Mouse (Mus musculus) G1E (cell line): ENCODE measurements around the gene Aplp1. TPM values are rescaled to one million over a fixed set of nuclear protein-coding genes. Genes with fewer than 3 reads are reported as not detected.

Experiments
- ATAC-seq: 2 replicates; pipeline ENCODE4 v1.8.0; 2016; ENCODE audit warnings: mild to moderate bottlenecking; ENCODE audit not compliant: insufficient number of reproducible peaks, poor library complexity, low FRiP score, severe bottlenecking; ENCODE audit errors: extremely low read depth
- DNase-seq: peaks from one replicate; pipeline ENCODE4 v3.0.0; 2012; ENCODE audit warnings: low spot score
- H3K27me3 ChIP-seq: 2 replicates; pipeline ENCODE4 v1.6.1; 2012; ENCODE audit warnings: mild to moderate bottlenecking, low read length, inconsistent platforms; ENCODE audit not compliant: insufficient read depth
- H3K36me3 ChIP-seq: replicated peaks from 2 replicates; pipeline ENCODE3; 2012; ENCODE audit warnings: mild to moderate bottlenecking, inconsistent platforms
- H3K4me1 ChIP-seq: 2 replicates; pipeline ENCODE4 v1.6.1; 2012; ENCODE audit warnings: low read depth, low read length, inconsistent platforms, mixed read lengths; ENCODE audit not compliant: insufficient read depth
- H3K4me3 ChIP-seq: 2 replicates; pipeline ENCODE4 v1.5.1; 2012; ENCODE audit warnings: low read depth, mild to moderate bottlenecking, inconsistent platforms, low read length, moderate library complexity, mixed read lengths
- H3K9me3 ChIP-seq: replicated peaks from 2 replicates; pipeline ENCODE4 v1.6.1; 2012; ENCODE audit warnings: inconsistent platforms
- CTCF ChIP-seq: IDR thresholded peaks from 2 replicates; pipeline ENCODE4 v1.5.1; 2012; ENCODE audit warnings: low read depth, low read length, inconsistent platforms, mixed read lengths
- GATA1 ChIP-seq: IDR thresholded peaks from 2 replicates; pipeline ENCODE4 v1.6.1; 2012; ENCODE audit warnings: borderline replicate concordance, low read length, inconsistent platforms, mixed read lengths
- GATA2 ChIP-seq: IDR thresholded peaks from 2 replicates; pipeline ENCODE4 v1.6.1; 2012; ENCODE audit warnings: low read depth, low read length, inconsistent platforms, borderline replicate concordance
- POLR2AphosphoS5 ChIP-seq: IDR thresholded peaks from 2 replicates; pipeline ENCODE4 v1.6.1; 2012; ENCODE audit warnings: low read depth, low read length, inconsistent platforms; ENCODE audit not compliant: insufficient replicate concordance
- TAL1 ChIP-seq: conservative IDR thresholded peaks from 2 replicates; pipeline ENCODE4 v1.6.1; 2012; ENCODE audit warnings: low read depth, low read length, inconsistent platforms, mixed read lengths
- polyA plus RNA-seq: library from polyadenylated mRNA; stranded (reverse); fragments of >175 nt; gene quantifications from 2 replicates; pipeline ENCODE4 v1.2.3, GENCODE M21; 2012
- total RNA-seq, 2 experiments: library from RNA; stranded (forward) in 1 of 2; stranded (reverse) in 1 of 2; fragments of 200-1000 nt in 1 of 2; fragments of >200 nt in 1 of 2; fragmentation: Nextera tagmentation in 1 of 2; gene quantifications; 2 replicates each; pipeline ENCODE4 v1.2.3; 2014 to 2017

Aplp1 gene
- total and polyA plus RNA-seq, 3 experiments: 0.49 TPM; not detected in 2

- DNase-seq (peak; percentile 43), ATAC-seq (peak; percentile 61)
These were observed 25.5 kb downstream of the Aplp1 start, which contains the start of gene Hcst for GRCm38 (mm10) chr7:30419561-30420499. Gene Hcst (minus strand): TSS chr7:30419854.

GRCm38 (mm10) chr7:30417856-30418255, 27.5 kb downstream of the Aplp1 start:
- H3K4me3 ChIP-seq: no peak overlapping the region
- DNase-seq (no peak), ATAC-seq (no peak)

More at GRCm38 (mm10) chr7:30419561-30420499, 25.5 kb downstream of the Aplp1 start, which contains the start of gene Hcst:
- TF ChIP-seq CTCF: no peak
- no peak for TF ChIP-seq GATA1
- TF ChIP-seq TAL1: no peak
- no peak for TF ChIP-seq POLR2AphosphoS5
- no peak for TF ChIP-seq GATA2
- Histone ChIP-seq H3K4me3 (peak within 1 kb of the TSS; percentile 51; the same call in 1 of the 2 replicates), H3K27me3 (0 out of 2 replicates have a peak, but pooled peaks cover 2% of the 10 kb centered on the region), H3K9me3 (no peaks in the 10 kb centered on the region), H3K4me1 (peaks cover 39% of the 10 kb centered on the region), H3K36me3 (peaks cover 16% of the 10 kb centered on the region)

GRCm38 (mm10) chr7:30413596-30413995, 31.7 kb downstream of the Aplp1 start, which contains the start of gene Tyrobp:
Gene Tyrobp (plus strand): TSS chr7:30413760.
- no peak for TF ChIP-seq CTCF
- no peak for TF ChIP-seq GATA2
- no peak for TF ChIP-seq GATA1
- no peak for TF ChIP-seq POLR2AphosphoS5
- no peak for TF ChIP-seq TAL1
- no peaks in the 10 kb centered on the region for H3K36me3 ChIP-seq
- no peak within 1 kb of the TSS for H3K4me3 ChIP-seq
- DNase-seq (no peak), ATAC-seq (no peak; the same call in 1 of the 2 replicates)
- H3K9me3 ChIP-seq: no peaks in the 10 kb centered on the region
- peaks cover 2% of the 10 kb centered on the region; the same call in 1 of the 2 replicates for H3K4me1 ChIP-seq
- peaks cover 10% of the 10 kb centered on the region; the same call in 1 of the 2 replicates for H3K27me3 ChIP-seq

More at GRCm38 (mm10) chr7:30417856-30418255, 27.5 kb downstream of the Aplp1 start:
- no peak for TF ChIP-seq CTCF
- no peak for TF ChIP-seq POLR2AphosphoS5
- TF ChIP-seq GATA1: no peak
- TF ChIP-seq TAL1: no peak
- peaks cover 5% of the 10 kb centered on the region; the same call in 1 of the 2 replicates for H3K27me3 ChIP-seq
- H3K36me3 ChIP-seq: no peaks in the 10 kb centered on the region
- no peaks in the 10 kb centered on the region for H3K9me3 ChIP-seq
- peaks cover 38% of the 10 kb centered on the region for H3K4me1 ChIP-seq

GRCm38 (mm10) chr7:30412735-30413147, 32.6 kb downstream of the Aplp1 start:
- H3K4me3 ChIP-seq: no peak overlapping the region
- peaks cover 11% of the 10 kb centered on the region; the same call in 1 of the 2 replicates for H3K27me3 ChIP-seq
- ATAC-seq (no peak; the same call in 1 of the 2 replicates), DNase-seq (no peak)
- H3K4me1 ChIP-seq: peaks cover 2% of the 10 kb centered on the region; the same call in 1 of the 2 replicates
- no peaks in the 10 kb centered on the region for H3K36me3 ChIP-seq
- no peaks in the 10 kb centered on the region for H3K9me3 ChIP-seq
- TF ChIP-seq CTCF (no peak), TAL1 (no peak), GATA2 (no peak), GATA1 (no peak), POLR2AphosphoS5 (no peak)

GRCm38 (mm10) chr7:30411023-30411422, 34.3 kb downstream of the Aplp1 start:
- Histone ChIP-seq H3K9me3 (no peaks in the 10 kb centered on the region), H3K27me3 (peaks cover 11% of the 10 kb centered on the region), H3K4me1 (peaks cover 2% of the 10 kb centered on the region; the same call in 1 of the 2 replicates), H3K4me3 (no peak overlapping the region), H3K36me3 (no peaks in the 10 kb centered on the region)
- no peak for TF ChIP-seq GATA1
- TF ChIP-seq POLR2AphosphoS5: no peak
- no peak for TF ChIP-seq GATA2
- TF ChIP-seq CTCF: no peak
- TF ChIP-seq TAL1: no peak
- no peak for DNase-seq
- ATAC-seq: no peak

GRCm38 (mm10) chr7:30409789-30410188, 35.5 kb downstream of the Aplp1 start:
- Histone ChIP-seq H3K4me1 (peaks cover 2% of the 10 kb centered on the region; the same call in 1 of the 2 replicates), H3K36me3 (no peaks in the 10 kb centered on the region), H3K4me3 (no peak overlapping the region), H3K27me3 (peaks cover 11% of the 10 kb centered on the region), H3K9me3 (no peaks in the 10 kb centered on the region)
- TF ChIP-seq GATA2: no peak
- TF ChIP-seq POLR2AphosphoS5: no peak
- no peak for TF ChIP-seq CTCF
- no peak for TF ChIP-seq GATA1
- no peak for TF ChIP-seq TAL1
- DNase-seq (no peak), ATAC-seq (no peak)
